Mouse (Mus musculus) stomach, postnatal 0 days (tissue): ENCODE measurements at regions not wholly inside any gene's neighbourhood (a gene's known extent, or its start where the extent isn't known, plus 50 kb on each side); places are given as distances from the start of the nearest gene placed in this dataset.

Source experiments
- ATAC-seq: fragments of 200-750 bp; cut with Nextera tagmentation; 2 replicates; pipeline ENCODE4 v1.8.0; 2017; ENCODE audit not compliant: low FRiP score, low TSS enrichment
- DNase-seq: peaks from one replicate; pipeline ENCODE4 v3.0.0-alpha.2; 2016; ENCODE audit warnings: low spot score
- H3K27ac ChIP-seq: fragments of 300-500 bp; sonication (generic); replicated peaks from 2 replicates; pipeline ENCODE4 v1.5.1; 2014; ENCODE audit warnings: mild to moderate bottlenecking, control low read depth
- H3K27me3 ChIP-seq: fragments of 300-500 bp; sonication (generic); 2 replicates; pipeline ENCODE4 v1.6.1; 2014; ENCODE audit warnings: low read length; ENCODE audit not compliant: control insufficient read depth, insufficient read depth
- H3K36me3 ChIP-seq: fragments of 300-500 bp; sonication (generic); 2 replicates; pipeline ENCODE4 v1.6.1; 2014; ENCODE audit warnings: low read length, mixed read lengths; ENCODE audit not compliant: control insufficient read depth, insufficient read depth
- H3K4me1 ChIP-seq: fragments of 300-500 bp; sonication (generic); replicated peaks from 2 replicates; pipeline ENCODE4 v1.6.1; 2014; ENCODE audit warnings: antibody characterized with exemption; ENCODE audit not compliant: control insufficient read depth, insufficient read depth
- H3K4me2 ChIP-seq: fragments of 300-500 bp; sonication (generic); replicated peaks from 2 replicates; pipeline ENCODE4 v1.6.1; 2014; ENCODE audit warnings: low read depth, mild to moderate bottlenecking, control low read depth, moderate library complexity
- H3K4me3 ChIP-seq: fragments of 300-500 bp; sonication (generic); 2 replicates; pipeline ENCODE4 v1.5.1; 2014; ENCODE audit warnings: low read depth, low read length, control low read depth
- H3K9ac ChIP-seq: fragments of 300-500 bp; sonication (generic); 2 replicates; pipeline ENCODE4 v1.6.1; 2014; ENCODE audit warnings: mild to moderate bottlenecking, low read length, control low read depth, mixed read lengths
- H3K9me3 ChIP-seq: fragments of 300-500 bp; sonication (generic); 2 replicates; pipeline ENCODE4 v1.6.1; 2016; ENCODE audit warnings: low read length; ENCODE audit not compliant: control insufficient read depth
- CTCF ChIP-seq: IDR thresholded peaks from 2 replicates; pipeline ENCODE4 v1.5.1; 2016; ENCODE audit warnings: antibody characterized with exemption, low read depth, mild to moderate bottlenecking, moderate library complexity
- EP300 ChIP-seq: optimal IDR thresholded peaks from 2 replicates; pipeline ENCODE3; 2016; ENCODE audit warnings: antibody characterized with exemption
- WGBS: fragments of 180-500 bp; shearing (Covaris S2); extraction: QIAGEN DNeasy Blood & Tissue Kit; methylation state at CpG from one replicate; pipeline ENCODE4 v1.1.7; 2014; 5-methylcytosine and 5-hydroxymethylcytosine counted together

- Histone ChIP-seq H3K27me3 (no peaks in the 10 kb centered on the region), H3K4me1 (no peaks in the 10 kb centered on the region), H3K9ac (no peak overlapping the region), H3K4me3 (no peak overlapping the region), H3K36me3 (no peaks in the 10 kb centered on the region), H3K9me3 (no peaks in the 10 kb centered on the region), H3K4me2 (no peak overlapping the region), H3K27ac (no peak overlapping the region)
- TF ChIP-seq CTCF (no peak), EP300 (no peak)
- 76% methylated on average over 6 of the region's 6 CpGs for WGBS
- no peak for ATAC-seq
- DNase-seq: no peak
Observed at GRCm38 (mm10) chr17:60018752-60019323, 1005.7 kb upstream of the Nudt12 start.

DNA sequence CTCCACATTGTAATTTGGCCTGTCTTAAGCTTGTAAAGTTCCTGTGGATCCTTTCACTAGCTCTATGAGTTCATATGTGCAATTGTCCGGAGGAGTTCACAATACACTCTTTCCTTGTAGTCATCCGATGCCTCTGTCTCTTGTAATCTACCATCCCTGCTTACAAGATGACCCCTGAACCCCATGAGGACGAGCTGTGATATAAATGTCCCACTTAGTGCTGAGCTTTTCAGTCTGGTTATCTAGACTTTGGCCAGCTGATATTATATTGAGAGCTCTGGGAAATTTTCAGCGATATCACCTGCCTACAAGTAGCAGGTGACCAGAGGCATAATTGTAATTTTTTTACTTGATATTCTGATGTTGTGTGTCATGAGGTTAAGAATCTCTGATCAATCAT lies 984.8 kb upstream of the Nudt12 start:
- ATAC-seq (no peak), DNase-seq (no peak)
- H3K27ac ChIP-seq: no peak overlapping the region
- no peak overlapping the region for H3K4me2 ChIP-seq
- no peaks in the 10 kb centered on the region for H3K36me3 ChIP-seq
- TF ChIP-seq EP300: no peak
- TF ChIP-seq CTCF: no peak
- 60% methylated on average over 4 of the region's 4 CpGs for WGBS
- H3K9ac ChIP-seq: no peak overlapping the region
- no peaks in the 10 kb centered on the region for H3K9me3 ChIP-seq
- no peak overlapping the region for H3K4me3 ChIP-seq
- H3K27me3 ChIP-seq: no peaks in the 10 kb centered on the region
- no peaks in the 10 kb centered on the region for H3K4me1 ChIP-seq

DNA sequence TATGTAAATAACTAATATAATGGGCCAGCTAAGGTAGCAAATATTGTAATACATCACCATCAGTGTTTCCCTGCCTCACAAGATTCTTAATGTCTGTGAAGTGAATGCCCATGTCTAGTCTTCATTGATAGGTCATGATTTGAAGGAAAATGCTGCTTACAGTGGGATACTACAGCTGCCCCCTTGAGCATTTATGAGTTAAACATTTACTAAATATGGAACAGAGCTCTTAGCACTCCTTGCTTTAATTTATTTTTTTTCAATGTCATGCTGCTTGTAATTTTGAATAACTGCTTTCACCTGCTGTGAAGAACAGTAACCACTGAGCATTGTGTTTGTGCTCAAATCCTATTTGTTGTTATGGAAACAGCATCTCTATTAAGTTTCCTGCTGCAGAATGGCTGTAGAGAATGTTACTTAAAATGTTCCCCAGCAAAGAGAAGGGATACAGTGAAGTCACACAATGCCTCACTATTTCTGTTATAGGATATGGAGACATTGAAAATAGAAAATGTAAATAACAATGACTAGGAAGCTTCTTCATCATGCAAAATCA lies 966.2 kb upstream of the Nudt12 start:
- Histone ChIP-seq H3K4me3 (no peak overlapping the region), H3K27ac (no peak overlapping the region), H3K36me3 (no peaks in the 10 kb centered on the region), H3K4me2 (no peak overlapping the region), H3K9me3 (no peaks in the 10 kb centered on the region), H3K27me3 (no peaks in the 10 kb centered on the region), H3K9ac (no peak overlapping the region), H3K4me1 (no peaks in the 10 kb centered on the region)
- TF ChIP-seq EP300: no peak
- TF ChIP-seq CTCF: no peak
- DNase-seq (no peak), ATAC-seq (no peak)

DNA sequence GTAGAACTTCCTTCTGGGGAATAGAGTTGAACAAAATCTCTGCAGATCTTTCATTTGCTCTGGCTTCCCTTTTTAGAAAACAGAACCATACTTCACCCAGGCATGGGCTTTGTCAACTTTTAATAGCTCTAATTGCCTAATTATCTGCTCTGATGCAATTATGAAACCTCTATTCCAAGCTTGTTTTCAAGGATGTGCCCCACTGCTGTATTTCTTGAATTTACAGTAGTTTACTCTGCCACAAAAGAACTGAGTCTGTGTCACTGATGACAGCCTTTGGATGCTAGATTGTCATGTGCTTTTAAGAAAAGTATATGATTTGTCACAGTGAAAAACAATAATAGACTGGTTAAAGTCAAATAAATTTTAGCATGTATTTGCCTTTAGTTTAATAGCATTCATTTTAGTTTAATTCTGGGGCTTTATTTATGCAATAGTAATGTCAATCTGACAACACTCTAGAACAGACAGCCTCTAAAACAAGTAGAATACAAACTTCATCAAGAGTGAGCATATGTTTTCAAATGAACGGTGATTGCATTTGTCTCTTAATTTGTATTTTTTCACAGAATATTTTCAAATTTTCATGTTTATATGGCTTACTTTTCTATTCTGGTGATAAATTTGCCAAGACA lies 964.1 kb upstream of the Nudt12 start:
- no peak for DNase-seq
- Histone ChIP-seq H3K4me2 (no peak overlapping the region), H3K27me3 (no peaks in the 10 kb centered on the region), H3K4me1 (no peaks in the 10 kb centered on the region), H3K27ac (no peak overlapping the region), H3K9ac (no peak overlapping the region), H3K4me3 (no peak overlapping the region), H3K36me3 (no peaks in the 10 kb centered on the region), H3K9me3 (no peaks in the 10 kb centered on the region)
- ATAC-seq: no peak
- TF ChIP-seq EP300 (no peak), CTCF (no peak)
- WGBS: 92% methylated on average over 1 of the region's 1 CpGs

DNA sequence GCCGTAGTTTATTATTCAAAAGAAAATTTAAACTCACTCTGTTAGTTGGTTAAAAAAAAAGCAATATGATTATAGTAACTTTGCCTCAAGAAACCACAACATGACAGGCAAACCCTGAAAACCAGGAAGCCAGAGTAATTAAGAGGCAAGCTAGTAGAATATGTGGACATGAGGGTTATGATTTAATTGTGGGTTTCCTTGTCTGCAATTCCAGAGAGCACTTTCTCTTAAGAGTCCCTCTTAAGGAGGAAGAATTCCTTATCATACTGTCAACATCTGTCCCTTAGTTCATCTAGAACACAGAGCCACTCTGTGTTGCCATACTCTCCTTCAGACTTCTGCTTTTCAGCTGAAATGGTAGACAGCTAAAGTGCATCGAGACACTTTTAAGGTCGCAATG lies 954.2 kb upstream of the Nudt12 start:
- no peaks in the 10 kb centered on the region for H3K27me3 ChIP-seq
- H3K27ac ChIP-seq: no peak overlapping the region
- H3K4me3 ChIP-seq: no peak overlapping the region
- H3K4me2 ChIP-seq: no peak overlapping the region
- no peak for TF ChIP-seq CTCF
- no peak for TF ChIP-seq EP300
- H3K36me3 ChIP-seq: no peaks in the 10 kb centered on the region
- 79% methylated on average over 3 of the region's 3 CpGs for WGBS
- no peak for ATAC-seq
- H3K4me1 ChIP-seq: no peaks in the 10 kb centered on the region
- H3K9ac ChIP-seq: no peak overlapping the region
- H3K9me3 ChIP-seq: no peaks in the 10 kb centered on the region
- no peak for DNase-seq

GRCm38 (mm10) chr17:59955300-59956057 lies 942.3 kb upstream of the Nudt12 start:
- DNase-seq (no peak), ATAC-seq (no peak)
- H3K27me3 ChIP-seq: no peaks in the 10 kb centered on the region
- no peaks in the 10 kb centered on the region for H3K4me1 ChIP-seq
- no peaks in the 10 kb centered on the region for H3K9me3 ChIP-seq
- H3K27ac ChIP-seq: no peak overlapping the region
- no peak overlapping the region for H3K9ac ChIP-seq
- H3K4me3 ChIP-seq: no peak overlapping the region
- H3K4me2 ChIP-seq: no peak overlapping the region
- 92% methylated on average over 4 of the region's 4 CpGs for WGBS
- no peak for TF ChIP-seq CTCF
- no peak for TF ChIP-seq EP300
- H3K36me3 ChIP-seq: no peaks in the 10 kb centered on the region
